Comparison of ENCODE assay signal across 8 mouse cellular contexts in the genomic region with DNA sequence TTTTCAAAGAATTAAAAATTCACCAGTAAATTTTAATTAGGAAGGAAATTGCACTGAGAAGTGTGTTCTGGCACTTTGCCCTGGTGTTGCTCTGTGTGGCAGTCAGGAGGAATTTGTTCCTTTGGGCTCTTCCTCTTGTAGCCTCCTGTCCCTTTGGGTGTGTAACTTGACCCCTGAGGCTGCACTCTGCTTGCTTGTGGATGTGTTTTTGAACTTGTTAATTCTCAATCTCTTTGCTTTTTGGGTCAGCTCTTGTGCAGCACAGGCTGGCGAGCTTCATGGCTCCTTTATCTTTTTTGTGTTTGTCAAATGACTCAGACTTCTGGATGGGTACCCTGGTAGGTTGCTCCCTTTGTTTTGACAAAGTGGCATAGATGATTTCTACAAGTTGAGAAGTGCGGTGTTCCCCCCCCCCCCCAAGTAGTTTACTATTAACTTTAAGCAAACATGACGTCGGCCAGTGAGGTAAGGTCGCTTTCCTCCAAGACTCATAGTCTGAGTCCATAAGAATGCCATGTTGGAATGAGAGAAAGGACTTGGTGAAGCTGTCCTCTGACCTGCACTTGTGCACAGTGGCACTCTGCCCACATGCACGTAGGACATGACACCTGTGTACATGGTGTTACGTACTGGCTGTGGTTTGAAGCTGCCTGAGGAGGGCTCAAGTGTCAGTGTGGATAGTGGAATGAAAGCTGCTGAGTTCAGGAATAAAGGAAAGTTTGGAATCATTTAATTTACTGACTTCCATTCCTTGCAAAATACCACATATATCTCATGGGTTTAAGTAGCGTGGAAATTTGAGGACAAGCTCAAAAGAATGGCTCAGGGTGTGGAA. TPM values are rescaled to one million over a fixed set of nuclear protein-coding genes. Genes with fewer than 3 reads are reported as not detected.
A peak's percentile ranks its signal among the peaks of the same experiment; 100 is the strongest.
DNase-seq lines count a peak whose midpoint lies in the region; ATAC-seq and TF ChIP-seq lines count a peak whose summit lies in the region.

No protein-coding gene starts in this region.

- WGBS in kidney, embryonic 15.5 days: 39% methylated on average over 8 of the region's 8 CpGs

- no peaks in the 10 kb centered on the region for H3K36me3 ChIP-seq in kidney, embryonic 15.5 days
- H3K36me3 ChIP-seq in myocyte (ENCODE audit: control insufficient read depth, insufficient read depth): no peaks in the 10 kb centered on the region

- H3K79me2 ChIP-seq in myocyte (ENCODE audit: control insufficient read depth, insufficient read depth): peaks cover 96% of the 10 kb centered on the region

- no peak overlapping the region for H3K4me2 ChIP-seq in kidney, embryonic 15.5 days
- peak overlapping the region; percentile 43 for H3K4me2 ChIP-seq in myocyte (ENCODE audit: low read depth)

- H3ac ChIP-seq in myocyte (ENCODE audit: control insufficient read depth, insufficient read length): no peak overlapping the region

- H3K27ac ChIP-seq in kidney, embryonic 15.5 days: peak overlapping the region; percentile 66

- peak; percentile 43 for ATAC-seq in common myeloid progenitor, adult 5-6 weeks (replicated peaks; ENCODE audit: low read depth, poor library complexity, severe bottlenecking)
- peak; percentile 71 for ATAC-seq in kidney, embryonic 15.5 days (replicated peaks; ENCODE audit: low FRiP score)
- no peak for ATAC-seq in monocyte, adult 5-6 weeks (replicated peaks; ENCODE audit: insufficient number of reproducible peaks, low FRiP score, low TSS enrichment, poor library complexity, severe bottlenecking)

- no peak overlapping the region for H3K4me3 ChIP-seq in kidney, embryonic 15.5 days (replicated peaks)
- H3K4me3 ChIP-seq in myocyte: no peak overlapping the region

- H3K27me3 ChIP-seq in kidney, embryonic 15.5 days: no peaks in the 10 kb centered on the region
- no peaks in the 10 kb centered on the region for H3K27me3 ChIP-seq in myocyte (ENCODE audit: control insufficient read depth, insufficient read depth, insufficient read length)

- DNase-seq in heart, adult 8-10 months (ENCODE audit: low spot score): peak; percentile 41
- DNase-seq in heart, postnatal 4 days: no peak
- DNase-seq in frontal cortex, postnatal 10 days (ENCODE audit: low spot score in 2 of 2): no peak
- DNase-seq in layer of hippocampus, postnatal 10 days (ENCODE audit: low spot score in 2 of 2): no peak

- no peaks in the 10 kb centered on the region for H3K9me3 ChIP-seq in kidney, embryonic 15.5 days (replicated peaks)

- H3K9ac ChIP-seq in kidney, embryonic 15.5 days: no peak overlapping the region

- H3K4me1 ChIP-seq in kidney, embryonic 15.5 days: peaks cover 42% of the 10 kb centered on the region

- no peak for TF ChIP-seq POLR2A in myocyte (IDR thresholded peaks at IDR 0.05; ENCODE audit: insufficient read length, low read depth)

TF ChIP-seq in myocyte, 11 proteins besides CTCF, POLR2A, EP300 and RAD21:
- TF ChIP-seq MYOD1 (IDR thresholded peaks at IDR 0.05; ENCODE audit: control insufficient read depth in 1 of 3, insufficient read length in 2 of 3, low read depth in 2 of 3) (peak in 2 of 3 experiments; percentile 48 to 67), MAX (IDR thresholded peaks at IDR 0.05; ENCODE audit: low read depth) (no peak), MYOG (IDR thresholded peaks at IDR 0.05; ENCODE audit: control insufficient read depth in 1 of 3, insufficient read depth in 1 of 3, insufficient read length in 2 of 3, low read depth in 2 of 3) (peak in 1 of 3 experiments; percentile 62), REST (IDR thresholded peaks at IDR 0.05; ENCODE audit: insufficient read depth, insufficient read length) (no peak)

RNA-seq across cellular contexts. Expression of a gene that starts 14.2 kb away (rescaled TPM):
- total RNA-seq in heart, adult 8-10 months (2022): 10 to 100 TPM; 65.0 to 75.4 (median 69.2) TPM
- 10 to 100 TPM; 57.5 to 58.8 TPM for total RNA-seq in heart, postnatal 4 days (2021)
- 106 and 133 TPM in 2 replicates for total RNA-seq in common myeloid progenitor, adult 5-6 weeks (2017)
- 20.9 and 22.8 TPM in 2 replicates for polyA plus RNA-seq in kidney, embryonic 15.5 days (2015; fragmentation: Nextera tagmentation; extraction: Ambion mirVana)
- polyA plus RNA-seq in myocyte (2012; fragmentation: generic; extraction: Trizol): 14.7 TPM
- 83.4 to 96.7 TPM (median 89.1 TPM) in 3 replicates for total RNA-seq in monocyte, adult 5-6 weeks (2017)
- 100 to 1,000 TPM; 103 to 111 TPM for total RNA-seq in layer of hippocampus, postnatal 10 days (2021)
